Mouse (Mus musculus) limb, embryonic 12.5 days (tissue): Measurements from ENCODE around the gene Iqce. TPM values are rescaled to one million over a fixed set of nuclear protein-coding genes. Genes with fewer than 3 reads are reported as not detected.
"Not testable (repeated sequence)": the region's sequence is repeated elsewhere in the genome, so short reads cannot be mapped to it uniquely, and the experiment has no call there.

ENCODE experiments used
- ATAC-seq: fragments of 200-750 bp; cut with Nextera tagmentation; 2 replicates; pipeline ENCODE4 v1.8.0; 2017; ENCODE audit warnings: low read depth, moderate TSS enrichment; ENCODE audit not compliant: insufficient number of reproducible peaks, insufficient read depth, low FRiP score, low TSS enrichment
- H3K27ac ChIP-seq: fragments of 300-500 bp; sonication (generic); 2 replicates; pipeline ENCODE4 v1.5.1; 2016; ENCODE audit warnings: mild to moderate bottlenecking, moderate library complexity
- H3K27me3 ChIP-seq: fragments of 300-500 bp; sonication (generic); 2 replicates; pipeline ENCODE4 v1.6.1; 2016; ENCODE audit warnings: mild to moderate bottlenecking, moderate library complexity
- H3K36me3 ChIP-seq: fragments of 300-500 bp; sonication (generic); 2 replicates; pipeline ENCODE4 v1.6.1; 2016; ENCODE audit warnings: mild to moderate bottlenecking, moderate library complexity
- H3K4me1 ChIP-seq: fragments of 300-500 bp; sonication (generic); replicated peaks from 2 replicates; pipeline ENCODE4 v1.6.1; 2016
- H3K4me2 ChIP-seq: fragments of 300-500 bp; sonication (generic); 2 replicates; pipeline ENCODE4 v1.6.1; 2016; ENCODE audit warnings: mild to moderate bottlenecking, moderate library complexity
- H3K4me3 ChIP-seq: fragments of 300-500 bp; sonication (generic); replicated peaks from 2 replicates; pipeline ENCODE4 v1.5.1; 2016; ENCODE audit warnings: mild to moderate bottlenecking
- H3K9ac ChIP-seq: fragments of 300-500 bp; sonication (generic); replicated peaks from 2 replicates; pipeline ENCODE4 v1.6.1; 2016; ENCODE audit warnings: mild to moderate bottlenecking, moderate library complexity
- H3K9me3 ChIP-seq: fragments of 300-500 bp; sonication (generic); 2 replicates; pipeline ENCODE4 v1.6.1; 2016; ENCODE audit warnings: mild to moderate bottlenecking, moderate library complexity
- WGBS: fragments of 180-500 bp; shearing (Covaris S2); methylation state at CpG from one replicate; pipeline ENCODE4 v1.1.7; 2016; 5-methylcytosine and 5-hydroxymethylcytosine counted together
- polyA plus RNA-seq: library from polyadenylated mRNA; unstranded; fragments of >200 nt; fragmentation: Nextera tagmentation; extraction: Ambion mirVana; gene quantifications from 2 replicates; pipeline ENCODE4 v1.2.1, GENCODE M21; 2016

Iqce gene
- polyA plus RNA-seq, 1 experiment from 2014 or later: 26.0 TPM

- H3K36me3 ChIP-seq: peaks cover 60% of the 10 kb centered on the region
These were observed 22.1 kb downstream of the Iqce start for GRCm38 (mm10) chr5:140680051-140680450.

GRCm38 (mm10) chr5:140677137-140677536 lies 25.0 kb downstream of the Iqce start:
- H3K27ac ChIP-seq: no peak overlapping the region
- 92% methylated on average over 6 of the region's 6 CpGs for WGBS
- peaks cover 68% of the 10 kb centered on the region for H3K36me3 ChIP-seq
- 0 out of 2 replicates have a peak, but pooled peaks cover 5% of the 10 kb centered on the region for H3K4me1 ChIP-seq
- H3K4me2 ChIP-seq: no peak overlapping the region
- H3K9ac ChIP-seq: no peak overlapping the region
- no peak overlapping the region for H3K4me3 ChIP-seq
- no peaks in the 10 kb centered on the region for H3K27me3 ChIP-seq
- ATAC-seq: no peak
- no peaks in the 10 kb centered on the region for H3K9me3 ChIP-seq

More at GRCm38 (mm10) chr5:140680051-140680450, 22.1 kb downstream of the Iqce start:
- WGBS: 84% methylated on average over 6 of the region's 6 CpGs
- Histone ChIP-seq H3K9me3 (no peaks in the 10 kb centered on the region), H3K4me1 (0 out of 2 replicates have a peak, but pooled peaks cover 1% of the 10 kb centered on the region), H3K27ac (no peak overlapping the region), H3K4me2 (no peak overlapping the region), H3K4me3 (no peak overlapping the region), H3K9ac (no peak overlapping the region), H3K27me3 (no peaks in the 10 kb centered on the region)
- no peak for ATAC-seq

GRCm38 (mm10) chr5:140675640-140676039 lies 26.5 kb downstream of the Iqce start:
- ATAC-seq: no peak
- WGBS: 76% methylated on average over 11 of the region's 11 CpGs
- Histone ChIP-seq H3K9me3 (no peaks in the 10 kb centered on the region), H3K4me1 (0 out of 2 replicates have a peak, but pooled peaks cover 5% of the 10 kb centered on the region), H3K36me3 (peaks cover 75% of the 10 kb centered on the region), H3K4me3 (no peak overlapping the region), H3K9ac (no peak overlapping the region), H3K4me2 (no peak overlapping the region), H3K27me3 (no peaks in the 10 kb centered on the region), H3K27ac (peak overlapping the region; percentile 59)

- WGBS: 63% methylated on average over 11 of the region's 11 CpGs
- Histone ChIP-seq H3K9ac (no peak overlapping the region), H3K4me1 (0 out of 2 replicates have a peak, but pooled peaks cover 5% of the 10 kb centered on the region), H3K27ac (peak overlapping the region; percentile 59; the same call in 1 of the 2 replicates), H3K4me2 (no peak overlapping the region), H3K36me3 (peaks cover 80% of the 10 kb centered on the region), H3K27me3 (no peaks in the 10 kb centered on the region), H3K4me3 (no peak overlapping the region), H3K9me3 (no peaks in the 10 kb centered on the region)
- ATAC-seq: no peak; the same call in 1 of the 2 replicates
These were observed 27.1 kb downstream of the Iqce start for GRCm38 (mm10) chr5:140675079-140675478.

- WGBS: 90% methylated on average over 17 of the region's 17 CpGs
- H3K36me3 ChIP-seq: peaks cover 83% of the 10 kb centered on the region
- H3K4me2 ChIP-seq: no peak overlapping the region
These were observed 28.1 kb downstream of the Iqce start for GRCm38 (mm10) chr5:140674036-140674435.

GRCm38 (mm10) chr5:140672603-140673002 lies 29.6 kb downstream of the Iqce start:
- 91% methylated on average over 6 of the region's 6 CpGs for WGBS
- H3K9ac ChIP-seq, H3K4me3 ChIP-seq, ATAC-seq, H3K4me1 ChIP-seq, H3K27me3 ChIP-seq, H3K4me2 ChIP-seq, H3K27ac ChIP-seq: not testable (repeated sequence)
- peaks cover 11% of the 10 kb centered on the region for H3K9me3 ChIP-seq
- peaks cover 85% of the 10 kb centered on the region for H3K36me3 ChIP-seq

More at GRCm38 (mm10) chr5:140674036-140674435, 28.1 kb downstream of the Iqce start:
- ATAC-seq: no peak
- Histone ChIP-seq H3K27me3 (no peaks in the 10 kb centered on the region), H3K4me3 (no peak overlapping the region), H3K27ac (no peak overlapping the region), H3K9me3 (peaks cover 3% of the 10 kb centered on the region), H3K9ac (no peak overlapping the region), H3K4me1 (0 out of 2 replicates have a peak, but pooled peaks cover 5% of the 10 kb centered on the region)

- Histone ChIP-seq H3K36me3 (peaks cover 81% of the 10 kb centered on the region), H3K27ac (no peak overlapping the region), H3K9me3 (peaks cover 11% of the 10 kb centered on the region), H3K9ac (no peak overlapping the region), H3K4me3 (no peak overlapping the region), H3K27me3 (no peaks in the 10 kb centered on the region), H3K4me2 (no peak overlapping the region), H3K4me1 (0 out of 2 replicates have a peak, but pooled peaks cover 5% of the 10 kb centered on the region)
- 84% methylated on average over 6 of the region's 6 CpGs for WGBS
- no peak for ATAC-seq
These were observed 30.1 kb downstream of the Iqce start for GRCm38 (mm10) chr5:140672115-140672514.

- Histone ChIP-seq H3K27me3 (peaks cover 3% of the 10 kb centered on the region; the same call in 1 of the 2 replicates), H3K4me2 (no peak overlapping the region), H3K9ac (no peak overlapping the region), H3K4me3 (no peak overlapping the region), H3K4me1 (peaks cover 35% of the 10 kb centered on the region), H3K36me3 (peaks cover 32% of the 10 kb centered on the region), H3K9me3 (peaks cover 5% of the 10 kb centered on the region), H3K27ac (no peak overlapping the region)
- WGBS: 48% methylated on average over 7 of the region's 7 CpGs
- peak; percentile 13; the same call in 1 of the 2 replicates for ATAC-seq
These were observed 38.5 kb downstream of the Iqce start for GRCm38 (mm10) chr5:140663621-140664180.

- no peak overlapping the region for H3K9ac ChIP-seq
- no peak overlapping the region for H3K4me3 ChIP-seq
- H3K9me3 ChIP-seq: no peaks in the 10 kb centered on the region
- peaks cover 26% of the 10 kb centered on the region for H3K36me3 ChIP-seq
- ATAC-seq: no peak
- H3K4me1 ChIP-seq: peaks cover 35% of the 10 kb centered on the region
- peaks cover 3% of the 10 kb centered on the region; the same call in 1 of the 2 replicates for H3K27me3 ChIP-seq
- H3K27ac ChIP-seq: peak overlapping the region; percentile 66
- WGBS: 71% methylated on average over 17 of the region's 17 CpGs
- H3K4me2 ChIP-seq: no peak overlapping the region
These were observed 39.2 kb downstream of the Iqce start for GRCm38 (mm10) chr5:140662741-140663592.

GRCm38 (mm10) chr5:140661875-140662643 lies 40.1 kb downstream of the Iqce start:
- Histone ChIP-seq H3K4me3 (no peak overlapping the region), H3K27ac (peak overlapping the region; percentile 66), H3K4me2 (no peak overlapping the region), H3K27me3 (peaks cover 3% of the 10 kb centered on the region; the same call in 1 of the 2 replicates), H3K9ac (no peak overlapping the region), H3K4me1 (peaks cover 35% of the 10 kb centered on the region), H3K36me3 (peaks cover 20% of the 10 kb centered on the region), H3K9me3 (no peaks in the 10 kb centered on the region)
- no peak for ATAC-seq
- 56% methylated on average over 12 of the region's 12 CpGs for WGBS
